Mouse (Mus musculus) right cerebral cortex, postnatal 10 days (tissue): ENCODE measurements at regions not wholly inside any gene's neighbourhood (a gene's known extent, or its start where the extent isn't known, plus 50 kb on each side); places are given as distances from the start of the nearest gene placed in this dataset.

Source experiments
- DNase-seq, 2 experiments: peaks; one replicate each; pipeline ENCODE4 v3.0.0; 2021; ENCODE audit warnings: low spot score in 2 of 2

DNA sequence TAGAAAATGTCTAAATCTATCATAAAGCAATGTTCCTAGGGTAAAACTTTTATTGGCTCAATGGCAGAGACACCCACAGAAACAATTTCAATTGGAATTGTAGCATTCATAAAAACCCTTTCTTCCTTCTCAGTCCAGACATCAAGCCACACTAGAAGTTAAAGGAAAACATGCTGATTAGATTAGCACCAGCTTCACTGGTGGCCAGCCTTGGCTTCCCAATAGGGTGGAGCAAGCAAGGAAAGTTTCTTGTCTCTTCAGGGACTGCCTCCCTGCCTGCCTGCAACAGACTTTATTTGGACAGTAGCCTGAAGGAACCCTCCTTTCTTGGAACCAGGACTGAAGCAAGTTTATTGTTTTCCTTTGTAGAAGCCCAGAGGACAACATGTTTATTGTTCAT lies 289.0 kb upstream of the Mef2c start:
- no peak for DNase-seq

DNA sequence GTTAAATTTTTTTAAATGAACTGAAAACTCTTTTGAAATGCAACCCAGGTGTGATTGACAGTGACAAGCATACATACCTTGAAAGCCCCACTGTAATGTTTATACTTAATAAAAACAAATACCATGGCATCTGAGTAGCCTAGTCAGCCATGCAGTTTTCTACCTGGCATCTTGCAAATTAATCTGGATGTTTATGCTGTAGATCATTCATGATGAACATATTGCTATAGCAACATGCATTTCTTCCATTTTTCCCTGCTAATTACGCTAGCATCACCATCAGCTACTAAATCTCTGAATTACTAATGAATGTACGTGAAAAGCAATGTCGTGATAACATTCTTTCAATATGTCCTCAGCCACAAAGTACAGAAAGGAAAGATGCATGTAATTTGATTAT lies 287.4 kb upstream of the Mef2c start:
- DNase-seq: no peak

DNA sequence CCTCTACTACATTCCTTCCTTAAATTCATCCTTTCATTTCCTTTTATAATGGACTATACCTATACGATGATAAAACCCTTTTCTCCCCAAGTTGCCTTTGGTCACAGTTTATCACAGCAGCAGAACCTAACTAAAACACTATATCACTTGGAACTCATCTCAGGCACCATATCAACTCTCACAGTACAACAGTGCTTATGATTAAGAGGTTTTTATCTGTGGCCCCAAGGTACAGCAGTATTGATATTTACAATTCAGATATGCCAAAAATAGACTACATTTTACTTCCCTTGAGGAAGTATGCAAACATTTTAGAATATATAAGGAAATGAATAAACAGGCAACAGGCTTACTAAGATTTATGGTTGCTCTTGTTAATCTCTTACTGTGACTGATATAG lies 251.4 kb upstream of the Mef2c start:
- DNase-seq: no peak

DNA sequence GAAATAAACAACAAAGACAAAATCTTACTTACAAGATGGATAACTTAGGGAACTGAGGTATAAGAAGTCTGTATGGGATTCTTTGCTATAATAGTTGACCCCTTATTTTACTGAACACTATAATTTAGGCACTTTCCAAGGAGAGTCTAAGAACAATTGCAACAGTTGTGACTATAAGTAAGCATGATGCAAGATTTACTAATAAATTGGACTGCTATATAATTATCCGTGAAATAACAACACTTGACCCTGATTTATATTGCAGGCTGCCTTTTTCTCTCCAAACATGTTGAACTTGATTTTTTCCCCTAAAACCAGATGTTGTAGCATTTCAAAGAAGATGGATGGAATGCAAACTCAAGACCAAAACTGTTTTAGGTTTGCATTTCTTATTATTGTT lies 237.2 kb upstream of the Mef2c start:
- DNase-seq: no peak

DNA sequence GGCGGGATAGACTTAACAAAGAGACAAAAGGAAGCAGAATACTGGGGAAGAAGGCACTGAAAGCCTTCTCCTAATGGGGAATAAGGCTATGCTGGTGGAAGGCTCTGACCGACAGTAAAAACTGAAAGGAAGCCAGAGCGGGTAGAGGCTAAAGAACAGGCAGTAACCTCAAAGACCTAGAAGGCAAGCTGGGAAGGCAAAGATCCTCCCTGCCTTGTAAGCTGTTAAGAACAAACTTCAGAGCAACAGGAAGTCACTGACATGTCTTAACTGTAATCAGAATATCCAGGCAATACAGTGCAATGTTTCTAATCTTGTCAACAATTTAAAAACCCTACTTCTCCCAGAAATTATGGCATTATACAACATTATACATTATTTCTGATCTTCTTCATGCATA lies 235.2 kb upstream of the Mef2c start:
- no peak for DNase-seq

DNA sequence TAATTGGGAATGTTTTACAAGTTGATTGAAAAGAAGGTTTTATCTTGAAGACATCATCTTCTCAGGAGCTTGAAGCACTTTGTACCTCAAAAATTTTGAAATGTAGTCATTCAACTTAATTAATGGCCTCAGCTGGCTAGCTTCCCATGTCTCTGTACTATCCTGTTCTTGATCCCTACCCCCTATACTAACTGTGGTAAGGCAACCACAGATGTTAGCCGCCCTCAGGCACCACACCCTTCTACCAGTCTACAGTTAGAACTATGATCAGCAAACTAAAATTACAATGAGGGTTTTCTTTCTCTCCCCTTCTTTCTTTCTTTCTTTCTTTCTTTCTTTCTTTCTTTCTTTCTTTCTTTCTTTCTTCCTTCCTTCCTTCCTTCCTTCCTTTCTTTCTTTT lies 225.1 kb upstream of the Mef2c start:
- no peak for DNase-seq

DNA sequence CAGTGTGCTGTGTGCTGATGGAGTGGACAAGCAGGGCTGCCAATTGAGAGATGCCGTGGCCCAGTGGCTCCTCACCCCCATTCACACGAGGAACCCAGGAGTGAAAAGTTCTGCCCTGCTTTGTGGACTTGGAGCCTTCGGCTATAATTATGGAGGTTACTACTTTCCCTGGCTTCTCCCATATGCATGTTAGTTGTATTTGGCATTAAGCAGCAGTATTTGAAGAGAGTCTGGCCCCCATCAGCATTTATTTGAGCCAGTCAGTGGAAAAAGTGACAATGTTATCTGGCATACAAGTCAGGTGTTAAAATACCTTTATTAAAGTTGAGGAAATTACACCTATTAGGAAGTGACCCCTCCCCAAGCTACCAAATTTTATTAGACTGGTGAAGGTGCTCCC lies 196.1 kb upstream of the Mef2c start:
- DNase-seq: no peak

DNA sequence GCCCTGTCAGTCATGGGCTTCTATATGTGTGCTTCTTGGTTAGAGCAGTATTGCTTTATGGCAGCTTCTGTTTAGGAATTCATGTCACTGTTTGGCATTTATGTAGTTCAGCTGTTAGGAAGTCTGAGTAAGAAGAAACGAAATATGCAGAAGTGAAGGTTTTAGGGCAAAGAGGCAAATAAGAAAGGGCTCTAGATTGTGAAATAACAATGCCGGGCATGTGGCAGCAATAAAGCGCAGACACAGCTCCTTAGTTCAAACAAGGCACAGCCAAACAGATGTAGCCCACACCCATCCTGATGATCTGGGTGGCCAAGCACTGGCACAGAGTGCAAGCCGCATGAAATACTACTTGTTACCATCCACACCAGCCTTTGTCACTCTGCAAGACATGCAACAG lies 175.3 kb upstream of the Mef2c start:
- no peak for DNase-seq

DNA sequence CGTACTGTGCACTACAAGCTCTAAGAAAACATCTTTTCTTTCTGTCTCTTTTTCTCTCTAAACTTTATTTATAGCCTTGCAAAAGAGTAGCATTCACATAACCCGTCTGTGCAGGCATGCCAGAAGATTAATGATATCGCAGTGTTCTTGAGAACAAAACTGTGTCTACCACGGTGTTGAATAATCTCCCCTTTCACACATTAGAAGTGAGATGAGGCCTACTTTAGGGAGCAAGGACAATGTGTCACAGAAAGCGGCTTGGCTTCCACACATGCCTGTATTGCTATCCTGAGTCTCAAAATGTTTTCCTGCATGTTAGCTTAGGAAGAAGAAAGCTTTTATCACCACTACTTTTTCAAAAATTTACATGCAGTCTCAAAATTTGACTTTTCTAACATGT lies 170.1 kb upstream of the Mef2c start:
- DNase-seq: no peak

DNA sequence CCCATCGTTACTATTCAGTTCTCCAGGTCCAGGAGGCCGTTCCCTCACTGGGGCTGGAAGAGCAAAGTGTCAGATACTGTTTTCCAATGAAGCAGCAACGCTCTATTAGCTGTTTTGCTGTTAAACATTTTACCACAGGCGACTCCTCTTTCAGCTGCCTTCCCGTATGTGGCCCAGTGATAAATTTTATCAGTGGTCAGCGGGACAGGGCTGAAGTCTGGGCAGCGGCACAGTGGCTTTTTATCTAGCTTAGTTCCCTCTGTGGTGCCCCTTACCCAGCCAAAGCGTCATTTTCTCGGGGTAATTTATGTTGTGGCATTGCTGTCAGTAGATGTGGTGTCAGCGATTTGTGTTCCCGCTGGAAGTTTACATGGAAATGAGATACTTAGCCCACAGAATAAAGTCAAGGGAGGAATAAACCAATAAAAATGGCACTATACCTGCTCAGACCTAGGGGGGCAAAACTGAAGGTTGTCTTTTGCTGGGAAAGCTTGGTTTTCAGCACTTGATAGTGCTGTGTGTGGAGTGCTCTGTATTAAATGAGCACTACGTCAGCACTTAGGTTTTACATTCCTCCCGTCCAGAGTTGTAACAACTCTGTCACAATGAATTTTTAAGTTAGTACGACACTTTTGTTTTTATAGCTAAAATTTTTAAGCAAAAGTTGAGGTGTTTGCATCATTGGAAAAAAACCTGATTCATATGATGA lies 159.1 kb upstream of the Mef2c start:
- DNase-seq: no peak

DNA sequence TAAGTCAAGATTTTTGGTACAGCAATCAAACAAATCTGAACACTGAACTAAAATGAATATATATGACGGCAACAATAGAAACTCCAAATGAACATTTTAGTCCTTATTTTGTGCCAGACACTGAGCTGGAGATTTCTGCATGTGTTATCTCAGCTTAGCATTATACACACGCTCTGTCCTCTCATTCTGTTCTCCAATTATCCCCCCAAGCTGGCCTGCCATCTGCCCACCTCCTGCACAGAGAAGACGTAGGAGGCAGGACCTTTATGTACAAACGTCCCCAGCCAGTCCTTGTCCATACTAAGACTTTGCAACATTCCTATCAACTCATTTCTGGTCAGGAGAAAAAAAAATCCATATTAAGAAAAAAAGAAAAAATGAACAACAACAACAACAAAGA lies 148.5 kb upstream of the Mef2c start:
- peak; percentile 69 to 83 for DNase-seq

DNA sequence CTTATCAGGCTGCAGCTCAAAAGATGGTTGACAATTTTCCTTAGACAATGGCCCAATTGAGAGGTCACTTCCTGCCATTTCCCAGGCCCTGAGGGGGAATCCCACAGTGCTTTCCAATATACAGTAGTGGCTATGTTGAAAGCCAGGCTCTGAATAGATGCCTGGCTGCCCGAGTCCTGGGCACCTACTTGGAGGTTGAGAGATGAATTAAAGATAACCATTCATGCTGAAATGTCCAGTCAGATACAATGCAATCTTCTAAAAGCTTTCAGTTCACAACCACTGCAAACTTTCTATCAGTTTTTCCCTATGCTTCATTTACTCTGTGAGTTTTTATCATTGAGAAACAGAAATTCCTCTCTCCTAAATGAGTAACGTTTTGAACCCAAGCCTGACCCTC lies 143.3 kb upstream of the Mef2c start:
- no peak for DNase-seq

DNA sequence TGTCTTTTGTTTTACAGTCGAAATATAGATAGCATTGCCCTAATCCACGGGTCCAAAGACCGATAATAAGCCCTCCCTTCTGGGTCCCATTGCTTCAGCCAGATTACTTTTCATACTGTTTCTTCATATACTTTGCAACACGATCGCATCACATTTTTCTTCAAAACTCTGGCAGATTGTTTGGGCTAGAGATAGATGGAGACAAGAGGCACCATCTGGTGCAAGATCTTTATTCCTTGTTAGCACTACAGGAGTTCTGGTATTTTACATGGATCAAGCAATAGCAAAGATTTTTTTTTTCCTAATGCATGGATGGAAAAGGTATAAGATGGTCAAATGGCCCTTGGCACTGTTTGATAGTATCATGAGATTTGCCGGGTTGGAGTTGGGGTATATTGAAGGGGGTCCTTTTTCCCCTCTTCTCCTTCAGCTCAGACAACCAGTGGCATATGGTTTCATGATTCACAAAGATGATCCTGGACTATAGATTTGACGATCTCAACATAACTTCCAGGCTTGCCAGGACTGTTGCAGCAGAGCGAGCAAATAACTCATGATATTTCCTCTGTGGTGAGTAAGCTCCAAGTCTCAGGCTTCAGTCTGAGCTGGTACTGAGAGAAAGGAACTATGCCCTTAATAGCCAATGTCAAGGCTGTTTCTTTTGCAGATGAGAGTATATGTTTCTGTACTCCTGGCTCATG lies 127.6 kb upstream of the Mef2c start:
- DNase-seq: peak in 1 of 2 experiments; percentile 45

DNA sequence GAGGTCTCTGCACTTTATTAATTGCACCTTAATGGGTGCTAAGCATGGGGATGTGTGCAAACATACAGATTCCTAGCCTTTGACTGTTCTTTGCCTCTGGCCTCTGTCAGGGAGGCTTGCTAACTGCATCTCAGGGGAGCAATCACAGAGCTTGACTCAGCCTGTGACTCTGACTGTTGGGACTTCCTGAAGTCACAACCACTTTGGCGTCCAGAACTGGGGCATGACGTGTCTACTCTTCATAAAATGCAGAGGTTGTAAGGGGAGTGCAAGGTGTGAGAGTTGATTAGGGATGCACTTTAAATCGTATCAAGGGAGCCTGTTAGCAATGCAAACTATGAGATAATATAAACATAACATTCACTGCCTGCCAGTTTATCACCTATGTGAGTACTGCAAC lies 125.2 kb upstream of the Mef2c start:
- no peak for DNase-seq

DNA sequence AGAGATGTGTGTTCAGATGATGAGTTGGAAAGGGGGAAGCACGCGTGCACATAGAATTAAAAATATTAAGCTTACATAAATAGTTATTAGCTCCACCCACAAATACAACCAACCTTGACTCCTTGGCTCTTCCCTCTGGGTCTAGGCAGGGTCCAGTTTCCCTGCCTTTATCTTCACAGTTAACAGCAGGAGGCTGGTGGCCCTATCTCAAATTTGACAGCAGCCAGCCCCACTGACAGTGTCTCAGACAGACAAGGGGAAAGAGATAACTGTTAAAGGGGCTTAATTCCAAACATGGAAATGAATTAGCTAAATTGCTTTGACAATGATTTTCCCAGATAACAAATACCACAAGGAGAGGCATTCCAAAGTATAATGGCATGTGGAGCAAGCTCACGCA lies 121.2 kb upstream of the Mef2c start:
- DNase-seq: no peak

DNA sequence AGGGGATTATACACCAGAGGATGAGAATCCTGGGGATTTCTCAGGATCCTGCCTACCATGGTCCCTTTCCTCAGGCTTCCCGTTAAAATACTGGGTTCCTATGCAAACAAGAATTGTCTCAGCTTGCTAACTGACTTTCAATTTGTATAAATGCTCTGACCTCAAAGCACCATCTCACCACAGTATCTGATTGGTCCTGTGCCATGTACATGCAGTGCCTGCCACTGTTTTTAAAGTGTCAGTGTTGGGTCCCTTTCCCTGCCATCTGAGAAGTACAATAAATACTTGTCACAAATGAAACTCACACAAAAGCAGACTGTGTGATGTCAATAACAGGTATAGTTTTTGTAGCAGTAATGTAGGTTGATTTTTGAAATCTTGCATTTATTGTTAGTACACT lies 109.1 kb upstream of the Mef2c start:
- no peak for DNase-seq

DNA sequence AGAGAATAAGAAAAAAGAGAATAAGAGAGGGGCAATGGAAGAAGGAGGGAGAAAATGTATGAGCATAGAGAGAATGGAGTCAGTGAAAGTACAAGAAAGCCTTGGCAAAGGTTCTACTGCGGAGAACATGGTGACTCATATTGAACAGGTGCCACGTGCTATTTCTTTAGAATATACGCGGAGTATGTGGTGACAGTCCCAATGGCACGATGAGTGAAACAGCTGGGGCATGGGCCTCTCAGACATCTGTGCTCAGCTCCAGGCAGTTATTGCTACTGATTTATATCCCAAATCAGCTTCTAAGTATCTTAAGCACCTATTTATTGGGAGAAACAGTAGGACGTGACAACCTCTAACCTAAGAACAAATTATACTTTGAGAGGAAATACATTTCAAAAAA lies 104.5 kb upstream of the Mef2c start:
- DNase-seq: no peak

DNA sequence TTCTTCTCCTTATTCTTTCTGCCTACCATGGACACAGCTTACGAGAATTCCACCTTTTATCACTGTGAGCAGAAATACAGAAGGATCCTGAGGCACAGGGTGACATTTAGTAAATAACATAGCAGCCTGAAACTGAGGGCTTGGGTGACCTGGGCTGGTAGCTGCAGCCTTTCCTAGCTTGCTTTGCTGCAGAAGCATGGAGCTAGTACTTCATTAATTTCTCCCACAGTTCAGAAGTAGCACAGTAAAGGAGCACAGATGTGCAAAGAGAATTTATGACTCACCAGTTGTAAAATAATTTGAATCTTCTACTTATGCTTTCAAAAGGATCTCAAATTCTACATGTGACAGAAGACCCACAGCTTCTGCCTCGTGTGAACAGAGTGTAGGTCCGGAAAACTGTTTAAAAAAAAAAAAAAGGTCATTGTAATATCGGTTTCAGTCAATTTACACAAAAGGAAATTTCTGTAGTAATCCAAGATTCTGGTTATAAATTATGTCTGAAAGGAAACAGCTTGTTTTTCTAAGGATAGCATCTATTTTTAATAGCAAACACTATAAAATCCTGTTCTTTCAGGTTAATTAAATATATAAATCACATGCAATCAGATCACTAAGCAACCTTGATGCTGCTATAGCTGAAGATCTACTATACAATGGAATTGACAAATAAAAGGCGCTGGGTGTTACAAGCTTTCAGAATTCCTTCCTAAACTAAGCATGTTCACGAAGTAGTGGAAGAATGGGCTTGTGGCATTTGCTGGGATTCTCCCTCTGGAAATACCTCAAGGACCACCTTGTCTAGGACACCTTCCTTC lies 64.0 kb upstream of the Mef2c start:
- DNase-seq: no peak

DNA sequence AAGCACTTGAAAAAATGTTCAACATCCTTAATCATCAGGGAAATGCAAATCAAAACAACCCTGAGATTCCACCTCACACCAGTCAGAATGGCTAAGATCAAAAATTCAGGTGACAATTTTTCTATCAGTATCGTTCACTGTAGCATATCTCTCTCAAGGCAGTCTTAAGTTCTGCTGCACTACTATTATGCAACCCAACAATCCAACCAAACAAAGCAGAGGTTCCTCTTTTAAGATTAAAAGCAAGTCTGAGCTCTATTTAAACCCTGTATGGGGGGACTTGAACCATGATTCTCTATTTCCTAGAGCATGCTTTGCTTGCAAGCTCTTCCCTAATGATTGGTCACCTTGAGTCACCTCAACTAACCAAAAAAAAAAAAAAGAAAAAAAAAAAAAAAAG lies 59.6 kb upstream of the Mef2c start:
- DNase-seq: no peak

DNA sequence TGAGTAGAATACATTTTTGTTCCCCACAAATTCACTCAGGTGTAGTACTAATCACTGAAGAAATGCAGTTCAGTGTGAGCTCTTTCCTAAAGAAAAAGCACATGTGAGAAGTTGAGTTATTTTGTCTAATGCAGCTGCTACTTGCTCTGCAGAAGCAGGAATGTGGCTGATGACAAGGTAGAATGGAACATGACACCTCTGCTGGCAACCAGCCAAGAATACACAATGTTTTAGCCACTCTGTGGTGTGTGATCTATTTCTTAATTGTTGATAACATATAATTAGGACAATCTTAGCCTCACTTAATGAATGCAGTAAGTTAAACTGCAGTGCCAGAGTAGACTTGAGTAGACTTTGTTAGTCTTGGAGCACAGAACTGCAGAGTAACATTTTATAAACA lies 53.0 kb upstream of the Mef2c start:
- no peak for DNase-seq

DNA sequence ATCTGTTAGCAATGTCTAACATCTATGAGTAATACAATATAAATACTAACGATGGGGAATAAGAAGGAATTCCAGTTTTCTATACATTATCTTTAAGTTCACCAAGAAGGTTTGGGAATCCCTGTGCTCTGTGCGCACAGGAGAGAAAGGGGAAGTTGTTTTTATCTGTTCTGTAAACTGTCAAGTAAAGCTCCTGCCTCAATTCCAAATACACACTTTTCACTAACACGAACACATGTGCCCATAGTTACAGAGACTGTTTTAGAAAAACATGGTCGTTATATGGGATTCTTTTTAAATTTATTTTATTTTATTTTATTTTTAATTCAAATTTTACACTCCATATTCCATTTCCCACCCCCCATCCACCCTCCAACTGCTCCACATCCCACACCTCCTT lies 50.8 kb upstream of the Mef2c start:
- DNase-seq: no peak
